Mouse (Mus musculus): Measurements from ENCODE around the gene Zfp658.
A peak's percentile ranks its signal among the peaks of the same experiment; 100 is the strongest.

Zfp658 gene

DNA sequence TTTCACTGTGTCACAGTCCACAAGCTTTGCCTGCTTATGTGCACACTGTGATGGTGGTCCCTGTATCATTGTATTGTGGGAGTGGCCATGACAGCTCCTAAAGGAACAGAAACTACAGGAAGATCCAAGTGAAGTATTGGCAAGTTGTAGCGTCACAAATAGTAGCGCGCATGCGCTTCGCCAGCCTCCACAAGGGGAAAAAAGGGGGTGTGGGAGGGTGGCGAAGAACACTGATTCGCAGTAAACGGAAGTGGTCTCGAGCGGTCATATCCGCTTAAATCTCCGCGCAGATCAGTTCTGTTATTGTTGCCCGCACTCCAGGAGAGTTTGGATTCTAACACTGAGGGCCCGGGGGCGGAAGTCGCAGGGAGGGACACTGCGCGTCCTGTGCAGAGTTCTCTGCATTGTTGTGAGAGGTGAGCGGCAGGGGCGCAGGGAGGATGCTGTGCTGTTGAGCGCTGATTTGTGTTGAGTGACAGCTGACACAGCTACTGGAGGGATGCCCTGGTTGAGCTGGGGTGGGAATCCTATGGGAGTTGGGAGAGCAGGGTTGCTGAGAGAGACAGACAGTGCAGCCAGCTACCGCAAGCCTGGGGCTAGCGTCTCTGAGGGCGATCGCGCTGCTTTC, at the start of gene Zfp658:
TSS of gene Zfp658 (plus strand) at position 251 of the 628 bp plus-strand sequence.
- DNase-seq (ENCODE audit: low spot score in 2 of 2): peak; percentile 85 to 87

DNA sequence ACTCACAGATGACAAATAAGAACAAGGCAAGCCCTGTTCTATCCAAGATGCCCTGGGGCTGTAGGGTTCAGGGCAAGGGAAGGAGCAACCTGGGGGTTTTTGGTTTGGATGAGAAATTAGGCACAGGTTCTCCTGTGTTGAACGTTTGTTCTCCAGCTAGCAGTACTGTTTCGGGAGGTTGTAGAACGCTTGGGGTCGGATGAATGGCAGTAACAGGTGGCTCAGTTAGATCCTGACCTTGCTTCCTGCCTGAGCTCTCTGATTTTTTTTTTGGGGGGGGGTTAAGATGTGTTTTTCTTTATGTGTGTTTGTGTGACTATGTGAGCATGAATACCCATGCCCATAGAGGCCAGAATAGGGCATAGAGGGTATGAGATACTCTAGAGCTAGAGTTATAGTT, 49.5 kb upstream of the Zfp658 start:
- no peak for DNase-seq (ENCODE audit: low spot score in 2 of 2)

DNA sequence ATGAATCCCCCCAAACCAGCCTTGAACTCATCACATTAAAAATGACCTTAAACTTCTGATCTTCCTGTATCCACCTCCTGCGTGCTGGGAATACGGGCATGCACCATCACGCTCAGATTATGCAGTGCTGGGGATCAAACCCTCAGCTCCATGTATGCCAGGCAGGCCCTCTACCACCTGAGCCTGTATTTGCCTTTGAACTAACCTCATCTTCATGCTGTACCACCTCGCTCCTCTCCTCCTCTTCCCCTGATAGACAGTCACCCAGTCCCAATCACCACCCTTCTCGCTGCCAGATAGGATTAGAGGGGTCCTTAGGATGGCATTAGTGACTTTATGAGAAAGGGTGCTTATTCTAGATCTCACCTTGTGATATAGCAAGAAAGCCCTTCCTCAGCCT, 47.0 kb upstream of the Zfp658 start:
- DNase-seq (ENCODE audit: low spot score in 2 of 2): no peak

DNA sequence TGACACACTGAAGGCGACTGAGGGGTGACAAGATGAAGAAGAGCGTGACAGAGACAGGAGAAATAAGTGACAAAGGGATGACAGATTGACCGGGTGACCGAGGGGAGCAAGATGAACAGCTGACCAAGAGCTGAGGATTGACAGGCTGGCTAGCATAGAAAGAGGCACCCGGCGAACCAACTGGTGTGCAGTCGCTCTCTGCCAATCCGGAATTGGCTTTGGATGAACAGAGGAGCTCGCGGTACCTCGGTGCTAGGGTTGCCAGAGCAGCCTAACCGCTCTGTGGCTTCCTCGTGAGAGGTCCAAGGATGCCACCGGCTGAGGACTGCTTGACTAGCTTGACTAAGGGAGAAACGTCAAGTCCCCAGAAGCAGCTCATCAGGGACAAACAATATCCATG, 43.7 kb upstream of the Zfp658 start:
- DNase-seq (ENCODE audit: low spot score in 2 of 2): no peak

DNA sequence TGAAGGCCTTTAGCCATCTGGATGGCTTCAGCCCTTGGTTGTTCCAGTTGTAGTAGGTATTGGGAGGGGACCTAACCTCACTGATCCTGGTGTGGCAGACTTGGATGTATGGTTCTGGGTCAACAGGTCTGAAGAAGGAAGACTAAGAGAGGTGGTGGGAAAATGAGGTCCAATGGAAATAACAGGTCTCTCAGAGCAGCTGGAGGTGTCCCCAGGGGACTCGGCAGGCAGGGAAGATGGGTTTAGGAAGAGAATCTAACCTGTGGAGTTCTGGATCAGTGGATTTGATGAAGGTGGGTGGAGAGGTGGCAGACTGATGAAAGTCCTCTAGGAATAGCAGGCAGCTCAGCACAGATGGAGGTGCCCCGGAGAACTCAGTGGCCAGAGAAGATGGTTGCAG, 39.3 kb upstream of the Zfp658 start:
- no peak for DNase-seq (ENCODE audit: low spot score in 2 of 2)

DNA sequence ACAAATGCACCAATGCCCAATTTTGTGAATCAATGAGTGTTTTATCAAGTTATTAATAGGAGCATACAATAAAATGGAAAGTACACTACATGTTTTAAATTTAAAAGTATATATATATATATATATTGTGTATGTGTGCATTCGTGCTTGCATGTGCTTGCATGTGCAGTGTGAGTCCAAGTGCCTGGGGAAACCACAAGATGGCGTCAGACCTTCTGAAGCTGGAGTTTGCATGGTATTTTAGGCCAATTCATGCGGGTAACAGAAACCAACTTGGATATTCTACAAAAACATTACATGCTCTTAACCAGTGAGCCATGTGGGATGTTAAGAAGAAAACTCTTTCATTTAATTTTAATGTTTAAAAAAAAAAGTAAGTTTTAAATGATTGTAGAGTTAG, 36.7 kb upstream of the Zfp658 start:
- no peak for DNase-seq (ENCODE audit: low spot score in 2 of 2)

DNA sequence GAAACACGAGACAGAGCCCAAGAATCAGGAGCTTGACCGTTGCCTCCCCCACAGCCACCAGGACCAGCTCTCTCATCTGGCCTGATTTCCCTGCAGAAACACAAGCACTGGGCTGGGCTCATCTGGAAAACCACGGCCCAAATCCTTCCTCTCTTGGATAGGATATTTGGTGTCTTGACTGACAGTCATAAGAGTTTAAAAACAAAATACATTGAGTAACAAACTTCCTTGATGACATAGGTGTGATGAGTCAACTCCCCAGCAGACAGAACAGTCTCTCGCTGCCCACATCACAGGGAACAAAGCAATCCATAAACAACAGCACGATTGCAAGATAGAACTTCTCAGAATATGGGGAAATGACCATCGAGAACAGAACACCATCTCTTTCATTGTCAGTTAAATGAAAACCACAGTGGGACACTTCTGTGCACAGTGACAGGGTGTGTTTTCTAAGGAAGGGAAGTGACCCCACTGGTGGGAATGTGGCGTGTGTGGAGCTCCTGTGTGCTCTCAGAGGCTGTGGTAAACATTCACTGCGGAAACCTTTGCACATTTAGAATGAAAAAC, 31.8 kb upstream of the Zfp658 start:
- no peak for DNase-seq (ENCODE audit: low spot score in 2 of 2)

DNA sequence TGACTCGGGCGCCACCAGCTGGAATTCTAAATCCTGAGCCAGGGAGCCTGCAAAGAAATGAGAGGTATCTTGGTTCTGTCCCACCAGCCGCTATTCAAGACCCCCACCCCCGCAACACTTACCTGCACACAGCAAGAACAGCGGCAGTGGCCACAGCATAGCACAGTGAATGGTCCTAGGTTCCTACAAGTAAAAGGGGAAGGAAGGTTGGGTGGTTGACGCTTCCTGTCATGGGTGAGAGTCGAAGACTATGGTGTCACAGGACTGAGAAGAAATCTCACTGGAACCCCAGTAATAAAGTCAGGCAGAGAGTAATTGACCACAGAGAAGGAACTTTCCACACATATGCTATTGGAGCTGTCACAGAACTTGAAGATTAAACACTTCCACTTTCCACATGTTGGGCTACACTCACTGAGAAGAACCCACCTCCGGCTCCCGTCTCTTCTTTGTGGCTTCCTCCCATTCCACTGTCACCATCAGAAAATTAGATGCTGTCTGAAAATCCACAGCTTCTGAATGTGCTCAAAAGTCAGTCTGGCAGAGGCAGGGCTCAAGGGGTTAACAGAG, 29.0 kb upstream of the Zfp658 start:
- no peak for DNase-seq (ENCODE audit: low spot score in 2 of 2)

DNA sequence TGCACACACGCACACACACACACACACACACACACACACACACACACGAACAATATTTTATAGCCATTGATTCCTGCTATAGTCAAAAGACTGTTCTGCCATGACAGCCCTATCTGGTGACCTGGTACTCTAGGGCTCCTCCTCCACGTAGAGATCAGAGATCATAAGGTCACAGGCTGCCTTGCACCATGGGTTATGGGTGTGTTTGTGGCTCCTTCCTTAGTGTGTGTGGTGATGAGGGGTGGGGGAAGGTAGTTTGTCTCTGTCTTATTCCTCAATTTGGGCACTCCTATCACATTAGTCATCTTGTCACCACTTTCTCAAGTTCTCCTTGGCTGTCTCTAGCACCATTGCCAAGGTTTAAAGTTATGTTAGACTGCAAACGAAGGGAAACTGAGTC, 23.5 kb upstream of the Zfp658 start:
- no peak for DNase-seq (ENCODE audit: low spot score in 2 of 2)

DNA sequence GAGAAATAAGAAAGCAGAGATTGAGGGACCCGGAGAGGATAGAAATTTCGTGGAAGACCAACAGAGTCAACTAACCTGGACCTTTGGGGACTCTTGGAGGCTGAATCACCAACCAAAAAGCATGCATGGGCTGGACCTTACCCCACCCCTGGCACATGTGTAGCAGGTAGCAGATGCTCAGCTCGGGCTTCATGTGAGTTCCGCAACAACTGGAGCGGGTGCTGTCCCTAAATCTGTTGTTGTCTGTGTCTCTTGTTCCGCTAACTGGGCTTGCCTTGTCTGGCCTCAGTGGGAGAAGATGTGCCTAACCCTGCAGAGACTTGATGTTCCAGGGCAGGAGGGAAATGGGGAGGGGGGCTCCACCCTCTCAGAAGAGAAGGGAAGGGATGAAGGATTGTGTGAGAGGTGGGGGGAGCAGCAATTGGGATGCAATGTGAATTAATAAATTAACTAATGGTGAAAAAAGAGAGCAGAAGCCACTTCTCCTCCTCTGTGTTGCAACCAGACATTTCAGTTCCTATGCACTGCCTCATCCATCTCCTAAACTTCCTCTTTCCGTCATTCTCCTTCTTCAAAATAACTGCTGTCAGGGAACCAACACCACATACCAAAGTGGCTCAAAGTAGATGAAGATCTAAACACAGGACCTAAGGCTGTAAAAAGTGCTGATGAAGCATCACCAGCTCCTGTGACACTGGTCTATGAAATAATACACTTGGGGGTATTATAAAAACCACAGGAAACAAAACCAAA, 17.7 kb upstream of the Zfp658 start, which contains the start of gene Cd33:
TSS of gene Cd33 (minus strand) at position 204 of the 753 bp plus-strand sequence.
- DNase-seq (ENCODE audit: low spot score in 2 of 2): no peak

DNA sequence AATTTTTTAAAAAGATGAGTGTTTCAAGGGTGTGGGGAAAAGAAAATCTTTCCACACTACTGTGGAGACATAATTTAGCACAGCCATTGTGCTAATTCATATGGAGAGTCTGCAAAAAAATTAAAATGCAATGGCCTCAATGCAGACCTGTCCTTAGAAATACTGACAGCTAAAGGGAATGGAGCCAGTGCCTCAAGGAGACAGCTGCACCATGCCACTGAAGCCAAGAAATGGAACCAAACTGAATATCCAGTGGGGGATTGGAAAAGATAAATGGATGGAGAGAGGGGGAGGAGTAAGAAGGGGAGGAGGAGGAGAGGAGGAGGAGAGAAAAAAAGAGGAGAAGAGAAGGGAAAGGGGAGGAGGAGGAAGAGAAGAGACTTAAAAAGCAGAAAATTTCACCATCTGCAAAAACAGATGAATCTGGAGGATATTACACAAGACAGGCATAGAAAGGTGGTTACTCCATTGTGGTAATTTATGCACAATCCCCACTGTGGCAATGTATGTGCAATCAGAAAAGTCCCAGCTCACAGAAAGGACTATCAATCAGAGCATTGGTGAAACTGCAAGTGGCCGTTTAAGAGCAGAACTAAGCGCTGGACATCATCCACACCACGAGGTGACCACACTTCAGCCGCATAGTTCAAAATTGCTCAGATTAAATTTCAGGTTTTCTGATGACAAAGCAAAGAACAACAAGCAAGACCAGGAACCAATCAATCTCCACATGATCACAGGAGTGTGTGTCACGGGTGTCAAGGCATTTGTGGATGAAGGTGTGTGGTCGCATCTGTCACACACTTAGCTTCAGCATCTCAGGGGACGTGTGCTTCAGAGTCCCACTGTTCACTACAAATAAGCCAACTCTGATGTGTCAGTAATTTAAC, 16.2 kb upstream of the Zfp658 start:
- no peak for DNase-seq (ENCODE audit: low spot score in 2 of 2)

DNA sequence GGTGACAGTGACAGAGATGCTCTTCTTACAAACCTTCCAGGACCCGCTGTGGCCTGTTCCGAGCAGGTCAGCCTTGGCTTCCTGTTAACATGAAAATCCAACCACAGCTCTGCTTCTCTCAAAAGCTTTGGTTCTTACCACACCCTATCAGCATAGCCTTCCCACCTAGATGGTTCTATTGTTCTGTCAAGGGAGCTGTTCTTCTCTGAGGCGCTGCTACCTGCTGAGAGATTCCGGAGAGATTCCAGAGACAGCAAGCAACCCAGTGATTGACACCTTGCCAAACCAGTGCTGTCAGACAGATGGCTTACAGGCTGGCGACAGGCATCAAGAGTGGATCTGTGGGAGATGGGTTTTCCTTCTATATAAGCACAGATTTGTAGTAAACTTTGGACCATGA, 14.4 kb upstream of the Zfp658 start:
- no peak for DNase-seq (ENCODE audit: low spot score in 2 of 2)

DNA sequence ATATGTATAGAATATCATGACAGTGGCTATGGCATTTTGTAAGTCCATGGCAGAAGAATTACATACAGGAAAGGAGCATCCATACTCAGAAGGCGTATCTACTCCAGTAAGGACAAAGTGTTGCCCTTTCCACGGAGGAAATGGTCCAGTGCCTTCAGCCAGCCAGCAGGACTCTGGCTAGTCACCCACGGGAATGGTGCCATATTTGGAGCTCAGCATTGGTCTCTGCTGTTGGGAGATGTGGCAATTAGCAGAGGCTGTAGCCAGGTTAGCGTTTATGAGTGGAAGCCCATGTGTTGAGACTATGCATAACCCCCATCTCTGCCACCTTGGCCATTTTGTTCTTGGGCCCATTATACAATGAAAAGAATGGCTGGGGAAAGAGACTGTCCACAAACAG, 13.8 kb upstream of the Zfp658 start:
- DNase-seq (ENCODE audit: low spot score in 2 of 2): no peak

DNA sequence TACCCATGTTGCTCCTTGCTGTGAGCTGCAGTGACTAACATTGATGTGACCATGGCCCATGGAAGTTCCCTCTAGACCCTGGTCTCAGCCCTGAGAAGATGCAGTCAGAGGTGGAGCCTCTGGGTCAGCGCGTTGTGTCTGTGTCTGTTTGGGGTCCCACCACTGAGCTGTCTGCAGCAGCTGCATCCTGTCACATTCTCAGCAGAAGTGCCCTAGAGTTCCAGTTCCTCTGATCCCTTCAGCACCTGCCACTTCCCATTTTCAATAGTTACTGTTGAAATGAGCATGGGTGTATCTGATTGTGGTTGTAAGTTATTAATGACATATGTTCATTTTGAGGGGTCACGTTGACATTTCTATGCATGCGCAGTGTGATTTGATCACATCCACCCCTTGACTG, 8.9 kb upstream of the Zfp658 start:
- DNase-seq (ENCODE audit: low spot score in 2 of 2): no peak

DNA sequence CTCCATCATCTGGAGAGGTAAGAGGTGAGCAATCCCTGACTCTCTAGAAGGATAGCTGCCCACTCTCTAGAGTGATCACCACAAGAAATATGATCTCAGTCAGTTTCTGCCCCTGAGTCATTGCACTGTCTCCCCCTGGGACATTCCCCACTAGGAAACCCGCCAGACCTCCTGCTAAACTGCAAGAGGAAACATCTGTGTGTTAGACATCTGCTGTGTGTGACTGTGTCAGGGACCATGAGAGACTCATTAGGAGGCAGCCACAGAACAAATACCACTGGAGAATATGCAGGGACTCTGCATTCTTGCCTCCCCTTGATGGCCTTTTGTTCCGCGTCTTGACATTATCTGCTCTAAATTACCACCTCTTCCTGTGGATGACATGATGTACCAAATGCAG, 7.5 kb upstream of the Zfp658 start:
- DNase-seq (ENCODE audit: low spot score in 2 of 2): no peak

DNA sequence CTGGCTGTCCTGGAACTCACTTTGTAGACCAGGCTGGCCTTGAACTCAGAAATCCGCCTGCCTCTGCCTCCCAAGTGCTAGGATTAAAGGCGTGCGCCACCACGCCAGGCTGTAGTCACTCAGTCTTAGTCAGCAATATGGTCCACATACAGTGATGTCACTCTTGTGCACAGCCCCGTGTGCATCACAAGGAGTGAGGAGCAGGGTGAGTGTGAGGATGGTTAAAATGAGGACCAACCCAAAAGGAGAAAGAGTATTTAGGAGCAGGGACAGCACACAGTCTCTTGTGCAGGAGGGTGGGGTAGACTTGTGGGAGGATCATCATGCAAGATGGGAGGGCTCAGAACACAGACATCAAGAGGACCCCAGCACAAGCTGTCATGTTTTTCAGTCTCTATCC, 6.7 kb upstream of the Zfp658 start:
- DNase-seq (ENCODE audit: low spot score in 2 of 2): no peak

DNA sequence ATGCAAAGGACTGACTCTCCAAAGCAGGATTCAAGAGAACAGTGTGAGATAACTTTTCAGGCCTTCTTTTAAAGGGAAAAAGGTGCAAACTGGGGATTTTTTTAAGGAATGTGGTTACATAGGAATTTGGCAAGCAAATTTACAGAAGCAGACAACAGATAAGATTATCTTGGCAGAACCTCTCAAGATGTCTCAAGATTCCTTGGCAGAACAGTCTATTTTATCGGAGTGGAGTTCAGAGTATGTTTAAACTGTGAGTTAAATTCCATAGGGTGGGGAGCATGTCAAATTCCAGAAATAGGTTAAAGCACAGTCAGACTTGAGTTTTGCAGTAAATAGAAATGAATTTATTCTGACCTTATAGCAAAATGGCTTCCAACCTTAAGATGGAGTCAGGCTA, 5.2 kb upstream of the Zfp658 start:
- no peak for DNase-seq (ENCODE audit: low spot score in 2 of 2)

DNA sequence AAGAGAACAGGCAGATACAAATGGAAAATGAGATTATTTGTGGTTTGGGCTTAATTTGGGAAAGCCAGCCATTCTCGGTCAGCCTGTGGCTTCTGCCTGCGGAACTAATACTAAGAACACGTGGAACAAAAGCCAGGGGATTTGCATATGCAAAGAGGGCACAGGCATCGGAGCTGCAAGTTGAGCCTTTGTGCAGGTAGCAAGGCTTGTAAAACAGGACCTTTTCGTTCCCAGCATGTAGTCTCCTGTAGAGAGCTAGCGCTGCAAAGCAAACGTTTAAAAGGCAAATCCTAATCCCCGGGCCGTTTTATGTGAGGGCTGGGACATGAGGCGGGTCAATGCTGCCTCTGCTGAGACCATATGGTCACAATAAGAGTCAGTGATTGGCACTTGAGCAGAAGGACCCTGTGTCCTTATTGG, 605 bp downstream of the Zfp658 start:
- DNase-seq (ENCODE audit: low spot score in 2 of 2): no peak

DNA sequence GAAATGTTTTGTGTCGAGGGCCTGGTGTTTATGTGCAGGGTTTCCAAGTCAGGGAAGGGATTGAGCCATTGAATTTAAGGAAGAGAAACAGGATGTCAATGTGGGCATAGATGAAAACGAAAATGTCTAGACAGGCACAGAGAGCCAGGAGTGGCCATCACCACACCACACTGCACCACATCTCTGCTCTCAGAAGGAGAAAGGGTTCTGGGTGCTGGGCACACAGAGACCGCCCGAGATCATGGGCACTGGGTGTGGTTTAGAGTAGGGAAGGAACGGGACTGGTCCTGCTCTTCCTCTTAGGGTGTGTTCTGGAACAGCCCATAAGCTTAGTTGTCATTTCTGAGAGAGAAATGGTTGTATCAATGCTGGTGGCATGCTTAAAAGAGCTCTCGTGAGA, 1.2 kb downstream of the Zfp658 start:
- no peak for DNase-seq (ENCODE audit: low spot score in 2 of 2)

DNA sequence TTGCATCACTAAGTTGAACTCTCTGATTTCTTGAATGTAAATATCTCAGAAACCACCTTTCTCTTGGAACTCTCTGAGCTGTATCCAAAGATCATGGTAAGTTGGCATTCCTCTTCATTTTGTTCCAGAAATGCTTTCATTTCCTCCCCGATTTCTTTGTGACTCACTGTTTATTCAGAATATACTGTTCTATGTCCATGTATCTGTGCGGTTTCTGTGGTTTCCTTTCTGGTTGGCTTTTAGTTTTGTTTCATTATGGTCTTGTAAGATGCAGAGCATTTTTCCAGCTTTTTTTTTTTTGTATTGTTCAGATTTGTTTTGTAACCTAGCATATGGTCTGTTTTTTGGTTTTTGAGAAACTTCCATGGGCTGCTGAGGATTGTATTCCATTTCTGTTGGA, 9.2 kb downstream of the Zfp658 start:
- no peak for DNase-seq (ENCODE audit: low spot score in 2 of 2)

DNA sequence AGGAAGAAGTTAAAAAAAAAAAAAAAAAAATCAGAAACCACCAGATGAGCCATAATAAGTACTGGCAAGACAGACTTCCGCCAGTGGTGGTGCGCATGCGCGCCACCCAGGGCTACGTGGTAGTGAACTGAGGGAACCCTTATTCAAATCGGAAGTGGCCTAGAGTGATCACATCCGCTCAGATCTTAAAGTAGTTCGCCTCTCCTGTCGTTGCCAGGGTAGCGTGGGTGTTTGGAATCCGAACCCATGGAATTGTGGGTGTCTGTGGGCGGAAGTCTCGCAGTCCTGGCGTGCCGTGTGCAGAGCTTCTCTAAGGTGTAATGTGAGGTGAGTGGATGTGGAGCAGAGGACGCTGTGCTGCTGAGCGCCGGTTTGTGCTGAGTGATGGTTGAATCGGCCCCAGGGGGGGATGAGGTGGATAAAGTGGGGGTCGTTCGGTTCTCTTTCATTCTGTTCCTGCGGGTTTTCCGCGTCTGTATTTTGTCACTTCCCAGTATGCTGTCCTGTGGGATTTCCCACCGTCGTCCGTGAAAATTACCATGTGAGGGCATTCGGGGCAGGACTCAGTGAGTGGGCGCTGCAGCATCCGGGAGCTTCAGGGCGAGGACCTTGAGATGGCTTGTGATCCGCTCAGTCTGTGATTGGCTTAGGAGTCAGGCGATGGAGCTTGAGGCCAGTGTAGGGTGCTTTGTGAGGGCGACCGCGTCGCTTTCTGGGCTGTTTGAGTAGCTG, 17.6 kb downstream of the Zfp658 start, which contains the start of gene Zfp719:
TSS of gene Zfp719 (plus strand) at position 171 of the 732 bp plus-strand sequence.
- DNase-seq (ENCODE audit: low spot score in 2 of 2): peak; percentile 91 to 97
